Mouse (Mus musculus): ENCODE data around the gene Tmx4. TPM values are rescaled to one million over a fixed set of nuclear protein-coding genes. Genes with fewer than 3 reads are reported as not detected.

Gene Tmx4
- polyA plus RNA-seq, 1 experiment from 2014 or later = 14.9 TPM

DNA sequence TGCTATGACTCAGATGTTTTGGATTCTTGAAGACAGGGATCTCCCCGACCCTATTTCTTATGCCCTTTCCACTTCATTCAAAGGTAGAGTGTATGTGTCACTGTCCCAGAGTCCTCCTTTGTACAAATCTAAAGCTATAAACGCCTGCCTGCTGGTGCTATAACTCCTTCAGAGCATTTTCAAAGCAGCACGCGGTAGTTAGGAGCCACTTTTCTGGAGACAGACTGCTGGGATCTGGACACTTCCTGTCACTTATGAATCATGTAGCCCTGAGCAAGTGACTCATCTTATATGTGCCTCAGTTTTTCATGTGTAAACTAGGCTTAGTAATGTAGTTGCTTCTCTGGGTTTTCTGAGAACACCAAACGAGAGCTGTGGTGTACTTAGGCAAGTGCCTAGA is 98.8 kb downstream of the Tmx4 start:
- no peak for ATAC-seq
- no peak overlapping the region for H3K9ac ChIP-seq
- H3K27me3 ChIP-seq (replicated peaks) = no peaks in the 10 kb centered on the region
- H3K9me3 ChIP-seq = no peaks in the 10 kb centered on the region
- no peaks in the 10 kb centered on the region for H3K36me3 ChIP-seq
- WGBS = 62% methylated on average over 5 of the region's 5 CpGs
- no peaks in the 10 kb centered on the region for H3K4me1 ChIP-seq (replicated peaks)
- H3K4me3 ChIP-seq (replicated peaks) = no peak overlapping the region
- no peak overlapping the region for H3K4me2 ChIP-seq (replicated peaks)
- no peak overlapping the region for H3K27ac ChIP-seq

DNA sequence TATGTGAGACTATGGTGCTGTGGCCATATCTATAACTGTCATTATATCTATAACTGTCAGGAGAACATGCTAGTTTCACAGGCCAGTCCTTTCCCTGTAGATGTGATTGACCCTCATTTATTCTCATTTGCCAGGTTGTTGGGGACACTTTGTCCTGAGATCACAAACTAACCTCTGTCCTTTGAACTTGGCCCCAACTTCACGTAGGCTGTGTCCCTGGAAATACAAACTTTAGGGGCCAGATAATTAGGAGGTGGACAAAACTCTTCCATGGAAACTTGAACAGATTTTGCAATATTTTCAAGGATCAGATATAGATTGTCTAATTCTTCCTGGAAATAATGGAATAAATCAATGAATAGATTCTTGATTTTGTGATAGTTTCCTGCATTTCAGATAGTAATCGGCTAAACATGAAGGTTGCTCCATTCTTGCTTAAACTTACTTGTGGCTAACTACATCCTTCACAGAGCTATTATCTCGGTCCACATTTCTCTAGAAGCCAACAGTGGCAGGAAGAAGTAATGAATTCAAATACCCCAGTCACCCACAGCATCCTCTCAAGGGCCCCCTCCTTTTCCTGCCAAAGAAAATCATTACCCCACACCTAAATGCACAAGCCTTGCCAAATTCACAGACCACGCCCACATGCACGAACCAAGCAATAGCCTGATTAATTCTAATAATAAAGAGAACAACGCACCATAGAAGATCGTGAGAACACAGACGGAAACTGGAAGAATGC is 99.5 kb downstream of the Tmx4 start:
- H3K9ac ChIP-seq = no peak overlapping the region
- H3K4me1 ChIP-seq (replicated peaks) = no peaks in the 10 kb centered on the region
- H3K4me3 ChIP-seq (replicated peaks) = no peak overlapping the region
- no peaks in the 10 kb centered on the region for H3K36me3 ChIP-seq
- no peak for ATAC-seq
- H3K27ac ChIP-seq = no peak overlapping the region
- no peaks in the 10 kb centered on the region for H3K27me3 ChIP-seq (replicated peaks)
- H3K9me3 ChIP-seq = no peaks in the 10 kb centered on the region
- WGBS = 77% methylated on average over 8 of the region's 8 CpGs
- H3K4me2 ChIP-seq (replicated peaks) = no peak overlapping the region

Other genes starting within 250 kb of the Tmx4 start
- not detected in 2 replicates for gene Hao1, start 89.8 kb downstream of the Tmx4 start, polyA plus RNA-seq (2015; fragmentation: Nextera tagmentation; extraction: Ambion mirVana)
- gene Plcb1, start 141.9 kb upstream of the Tmx4 start, polyA plus RNA-seq (2015; fragmentation: Nextera tagmentation; extraction: Ambion mirVana) = 10.9 and 11.9 TPM in 2 replicates